Mouse (Mus musculus): ENCODE measurements around the gene Ak5. TPM values are rescaled to one million over a fixed set of nuclear protein-coding genes. Genes with fewer than 3 reads are reported as not detected.

Gene Ak5
- polyA plus RNA-seq, 1 experiment from 2014 or later = 3.6 TPM

- WGBS = 89% methylated on average over 2 of the region's 2 CpGs
- Histone ChIP-seq H3K27ac (no peak overlapping the region), H3K36me3 (no peaks in the 10 kb centered on the region), H3K4me2 (no peak overlapping the region), H3K4me3 (replicated peaks) (no peak overlapping the region), H3K27me3 (no peaks in the 10 kb centered on the region), H3K4me1 (peaks cover 18% of the 10 kb centered on the region; the same call in 1 of the 2 replicates), H3K9ac (no peak overlapping the region), H3K9me3 (replicated peaks) (no peaks in the 10 kb centered on the region)
- no peak for ATAC-seq (replicated peaks; ENCODE audit: low FRiP score)
Observed at GRCm38 (mm10) chr3:152498968-152499696, 169.0 kb downstream of the Ak5 start.

- Histone ChIP-seq H3K4me3 (replicated peaks) (no peak overlapping the region), H3K4me1 (peaks cover 18% of the 10 kb centered on the region; the same call in 1 of the 2 replicates), H3K9ac (no peak overlapping the region), H3K9me3 (replicated peaks) (no peaks in the 10 kb centered on the region), H3K36me3 (no peaks in the 10 kb centered on the region), H3K4me2 (no peak overlapping the region), H3K27ac (no peak overlapping the region), H3K27me3 (no peaks in the 10 kb centered on the region)
- WGBS = 70% methylated on average over 2 of the region's 2 CpGs
- no peak for ATAC-seq (replicated peaks; ENCODE audit: low FRiP score)
Observed at GRCm38 (mm10) chr3:152497842-152498241, 170.3 kb downstream of the Ak5 start.

- Histone ChIP-seq H3K4me1 (peaks cover 18% of the 10 kb centered on the region; the same call in 1 of the 2 replicates), H3K4me2 (no peak overlapping the region), H3K4me3 (replicated peaks) (no peak overlapping the region), H3K9me3 (replicated peaks) (no peaks in the 10 kb centered on the region), H3K27ac (no peak overlapping the region), H3K27me3 (no peaks in the 10 kb centered on the region), H3K9ac (no peak overlapping the region), H3K36me3 (no peaks in the 10 kb centered on the region)
- ATAC-seq (replicated peaks; ENCODE audit: low FRiP score) = no peak
- WGBS = 56% methylated on average over 7 of the region's 7 CpGs
Observed at GRCm38 (mm10) chr3:152497084-152497483, 171.1 kb downstream of the Ak5 start.

GRCm38 (mm10) chr3:152495415-152495898, 172.7 kb downstream of the Ak5 start:
- Histone ChIP-seq H3K4me3 (replicated peaks) (no peak overlapping the region), H3K36me3 (no peaks in the 10 kb centered on the region), H3K27ac (no peak overlapping the region), H3K9ac (no peak overlapping the region), H3K9me3 (replicated peaks) (no peaks in the 10 kb centered on the region), H3K4me2 (no peak overlapping the region), H3K27me3 (no peaks in the 10 kb centered on the region), H3K4me1 (peaks cover 18% of the 10 kb centered on the region; the same call in 1 of the 2 replicates)
- 0 out of 2 replicates have a peak, but pooled peaks have one; percentile 41 for ATAC-seq (replicated peaks; ENCODE audit: low FRiP score)
- 77% methylated on average over 8 of the region's 8 CpGs for WGBS

- Histone ChIP-seq H3K4me1 (peaks cover 18% of the 10 kb centered on the region; the same call in 1 of the 2 replicates), H3K27me3 (no peaks in the 10 kb centered on the region), H3K9me3 (replicated peaks) (no peaks in the 10 kb centered on the region), H3K9ac (no peak overlapping the region), H3K4me2 (no peak overlapping the region), H3K4me3 (replicated peaks) (no peak overlapping the region), H3K36me3 (no peaks in the 10 kb centered on the region), H3K27ac (no peak overlapping the region)
- 39% methylated on average over 12 of the region's 12 CpGs for WGBS
- ATAC-seq (replicated peaks; ENCODE audit: low FRiP score) = no peak
Observed at GRCm38 (mm10) chr3:152494667-152495360, 173.3 kb downstream of the Ak5 start.

- ATAC-seq (replicated peaks; ENCODE audit: low FRiP score) = no peak
- H3K27ac ChIP-seq = no peak overlapping the region
- H3K4me2 ChIP-seq = no peak overlapping the region
- no peak overlapping the region for H3K4me3 ChIP-seq (replicated peaks)
- H3K9ac ChIP-seq = no peak overlapping the region
- peaks cover 18% of the 10 kb centered on the region; the same call in 1 of the 2 replicates for H3K4me1 ChIP-seq
- WGBS = 85% methylated on average over 2 of the region's 2 CpGs
- H3K36me3 ChIP-seq = no peaks in the 10 kb centered on the region
- H3K9me3 ChIP-seq (replicated peaks) = no peaks in the 10 kb centered on the region
- no peaks in the 10 kb centered on the region for H3K27me3 ChIP-seq
Observed at GRCm38 (mm10) chr3:152493813-152494212, 174.3 kb downstream of the Ak5 start.

GRCm38 (mm10) chr3:152492241-152492640, 175.9 kb downstream of the Ak5 start:
- Histone ChIP-seq H3K4me3 (replicated peaks) (no peak overlapping the region), H3K9me3 (replicated peaks) (no peaks in the 10 kb centered on the region), H3K27ac (no peak overlapping the region), H3K36me3 (no peaks in the 10 kb centered on the region), H3K4me2 (no peak overlapping the region), H3K9ac (no peak overlapping the region), H3K27me3 (no peaks in the 10 kb centered on the region), H3K4me1 (peaks cover 16% of the 10 kb centered on the region; the same call in 1 of the 2 replicates)
- ATAC-seq (replicated peaks; ENCODE audit: low FRiP score) = no peak
- WGBS = 63% methylated on average over 6 of the region's 6 CpGs

GRCm38 (mm10) chr3:152490423-152490822, 177.7 kb downstream of the Ak5 start:
- H3K4me1 ChIP-seq = peaks cover 8% of the 10 kb centered on the region; the same call in 1 of the 2 replicates
- WGBS = 87% methylated on average over 5 of the region's 5 CpGs
- H3K4me3 ChIP-seq (replicated peaks) = no peak overlapping the region
- ATAC-seq (replicated peaks; ENCODE audit: low FRiP score) = no peak
- no peaks in the 10 kb centered on the region for H3K27me3 ChIP-seq
- no peaks in the 10 kb centered on the region for H3K36me3 ChIP-seq
- no peak overlapping the region for H3K4me2 ChIP-seq
- H3K27ac ChIP-seq = no peak overlapping the region
- H3K9me3 ChIP-seq (replicated peaks) = no peaks in the 10 kb centered on the region
- no peak overlapping the region for H3K9ac ChIP-seq

- no peak overlapping the region for H3K4me3 ChIP-seq (replicated peaks)
- no peaks in the 10 kb centered on the region for H3K9me3 ChIP-seq (replicated peaks)
- no peaks in the 10 kb centered on the region for H3K36me3 ChIP-seq
- H3K27me3 ChIP-seq = no peaks in the 10 kb centered on the region
- H3K4me2 ChIP-seq = no peak overlapping the region
- H3K9ac ChIP-seq = no peak overlapping the region
- H3K4me1 ChIP-seq = peaks cover 11% of the 10 kb centered on the region
- no peak for ATAC-seq (replicated peaks; ENCODE audit: low FRiP score)
- WGBS = 83% methylated on average over 4 of the region's 4 CpGs
- H3K27ac ChIP-seq = no peak overlapping the region
Observed at GRCm38 (mm10) chr3:152488964-152489363, 179.2 kb downstream of the Ak5 start.

- peak overlapping the region; percentile 64 for H3K27ac ChIP-seq
- ATAC-seq (replicated peaks; ENCODE audit: low FRiP score) = no peak
Observed at GRCm38 (mm10) chr3:152484206-152484605, 184.0 kb downstream of the Ak5 start.

GRCm38 (mm10) chr3:152483800-152484199, 184.4 kb downstream of the Ak5 start:
- Histone ChIP-seq H3K27ac (peak overlapping the region; percentile 64), H3K36me3 (no peaks in the 10 kb centered on the region), H3K9me3 (replicated peaks) (no peaks in the 10 kb centered on the region), H3K27me3 (no peaks in the 10 kb centered on the region), H3K4me3 (replicated peaks) (no peak overlapping the region), H3K9ac (no peak overlapping the region), H3K4me1 (peaks cover 29% of the 10 kb centered on the region), H3K4me2 (no peak overlapping the region)
- no peak for ATAC-seq (replicated peaks; ENCODE audit: low FRiP score)
- WGBS = 35% methylated on average over 7 of the region's 7 CpGs

More at GRCm38 (mm10) chr3:152484206-152484605, 184.0 kb downstream of the Ak5 start:
- Histone ChIP-seq H3K36me3 (no peaks in the 10 kb centered on the region), H3K4me3 (replicated peaks) (no peak overlapping the region), H3K9me3 (replicated peaks) (no peaks in the 10 kb centered on the region), H3K4me2 (no peak overlapping the region), H3K27me3 (no peaks in the 10 kb centered on the region), H3K9ac (no peak overlapping the region), H3K4me1 (peaks cover 27% of the 10 kb centered on the region)
- 29% methylated on average over 6 of the region's 6 CpGs for WGBS

- ATAC-seq (replicated peaks; ENCODE audit: low FRiP score) = no peak
- no peaks in the 10 kb centered on the region for H3K36me3 ChIP-seq
- H3K4me2 ChIP-seq = no peak overlapping the region
- H3K9me3 ChIP-seq (replicated peaks) = no peaks in the 10 kb centered on the region
- no peak overlapping the region for H3K4me3 ChIP-seq (replicated peaks)
- H3K4me1 ChIP-seq = peaks cover 40% of the 10 kb centered on the region
- H3K9ac ChIP-seq = no peak overlapping the region
- H3K27ac ChIP-seq = no peak overlapping the region
- no peaks in the 10 kb centered on the region for H3K27me3 ChIP-seq
- WGBS = 72% methylated on average over 8 of the region's 8 CpGs
Observed at GRCm38 (mm10) chr3:152482182-152482581, 186.0 kb downstream of the Ak5 start.
